Mouse (Mus musculus) hematopoietic stem cell, adult 5-6 weeks (primary cell): ENCODE measurements around the gene Cacna1c. TPM values are rescaled to one million over a fixed set of nuclear protein-coding genes. Genes with fewer than 3 reads are reported as not detected.
A peak's percentile ranks its signal among the peaks of the same experiment; 100 is the strongest.
"Not testable (repeated sequence)": the region's sequence is repeated elsewhere in the genome, so short reads cannot be mapped to it uniquely, and the experiment has no call there.

ENCODE experiments used
- ATAC-seq, 2 experiments: fragments of 125-278 bp in 1 of 2; replicated peaks in 1 of 2; 2 replicates each; pipeline ENCODE4 v1.8.0; 2016 to 2017; ENCODE audit warnings: inconsistent platforms in 2 of 2, mild to moderate bottlenecking in 2 of 2, moderate number of reproducible peaks in 2 of 2, low read depth in 1 of 2, moderate TSS enrichment in 1 of 2; ENCODE audit not compliant: low FRiP score in 2 of 2, poor library complexity in 2 of 2, severe bottlenecking in 2 of 2, insufficient read depth in 1 of 2, low TSS enrichment in 1 of 2
- total RNA-seq: library from RNA; stranded (forward); fragments of 172-1452, 232-1000 nt; gene quantifications from 2 replicates; pipeline ENCODE4 v1.2.3, GENCODE M21; 2017

Cacna1c gene
- total RNA-seq, 1 experiment from 2014 or later, result not detected

- ATAC-seq, result no peak
These were observed 554.4 kb downstream of the Cacna1c start for GRCm38 (mm10) chr6:118641671-118642325.

DNA sequence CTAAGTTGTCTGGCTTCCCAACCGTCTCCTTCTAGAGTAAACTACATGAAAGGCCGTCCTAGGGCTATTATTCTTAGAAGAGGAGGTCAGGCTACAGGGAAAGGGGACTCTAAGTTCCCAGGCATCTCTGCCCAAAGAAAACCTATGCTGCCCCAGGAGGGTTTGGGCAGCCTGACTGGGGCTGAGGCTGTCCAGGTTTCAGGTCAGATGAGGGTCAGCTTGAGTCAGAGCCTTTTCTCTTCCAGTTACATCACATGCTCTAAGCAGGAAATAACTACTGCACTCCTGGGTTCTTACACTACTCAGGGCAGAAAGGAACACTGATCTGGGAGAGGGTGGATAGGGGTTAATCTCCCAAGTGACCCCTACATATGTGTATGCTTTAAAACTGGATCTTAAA is 556.4 kb downstream of the Cacna1c start:
- ATAC-seq, result no peak

DNA sequence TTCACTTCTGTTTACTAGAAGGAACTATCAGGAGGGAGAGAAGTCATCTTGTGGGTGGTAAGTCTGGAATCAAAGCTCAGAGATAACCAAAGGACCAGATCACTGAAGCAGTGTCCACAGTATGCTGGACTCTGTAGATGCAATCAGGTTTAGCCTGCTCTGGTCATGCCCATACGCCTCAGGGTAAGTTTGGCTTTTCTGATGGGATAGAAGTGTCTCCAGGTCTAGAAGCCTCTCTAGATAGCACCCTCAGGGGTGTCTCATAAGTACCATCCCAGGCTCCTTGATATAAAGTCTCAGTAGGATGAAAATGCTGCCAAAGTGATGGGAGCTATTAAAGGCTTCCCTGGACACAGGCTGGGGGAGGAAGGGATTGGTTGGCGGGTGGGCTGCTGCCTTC is 557.3 kb downstream of the Cacna1c start:
- ATAC-seq, result no peak

DNA sequence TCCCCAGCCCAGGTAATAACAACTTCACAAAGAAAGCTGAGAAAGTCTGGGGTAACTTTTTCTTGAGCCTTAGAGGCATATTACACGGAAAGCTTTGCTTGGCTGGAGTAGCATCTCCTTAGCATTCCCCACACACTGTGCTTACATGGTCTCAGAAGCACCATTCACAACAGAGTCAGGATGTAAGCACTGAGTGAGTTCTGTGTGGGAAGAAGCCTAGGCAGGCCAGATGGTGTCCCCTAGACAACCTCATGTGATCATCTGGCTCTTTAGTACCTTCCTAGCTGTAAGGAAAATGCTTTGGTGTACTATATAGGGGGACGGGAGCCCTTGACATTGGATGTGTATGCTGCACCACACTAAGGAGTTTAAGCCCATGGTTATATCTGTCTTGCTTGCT is 563.7 kb downstream of the Cacna1c start:
- ATAC-seq, result no peak

GRCm38 (mm10) chr6:118630006-118630405 is 566.2 kb downstream of the Cacna1c start:
- ATAC-seq, result no peak

GRCm38 (mm10) chr6:118626246-118626645 is 570.0 kb downstream of the Cacna1c start:
- no peak for ATAC-seq

- ATAC-seq, result no peak
These were observed 572.6 kb downstream of the Cacna1c start for GRCm38 (mm10) chr6:118623609-118624008.

DNA sequence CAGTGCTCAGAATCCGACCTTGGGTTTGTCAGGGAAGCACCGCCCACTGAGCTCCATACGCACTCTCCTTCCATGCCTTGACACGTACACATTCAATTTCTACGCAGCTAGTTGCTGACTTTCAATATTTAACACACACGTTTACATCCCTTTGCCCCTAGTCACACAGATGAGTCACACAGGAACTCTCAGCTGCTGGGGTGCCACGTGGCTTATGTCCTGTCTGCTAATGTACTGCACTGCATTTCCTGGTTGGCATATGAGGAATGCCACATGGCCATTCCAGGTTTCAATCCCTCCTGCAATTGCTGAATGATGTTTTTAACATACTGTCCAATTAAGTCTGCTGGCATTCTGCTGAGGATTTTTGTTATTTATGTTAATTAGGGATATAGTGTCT is 574.4 kb downstream of the Cacna1c start:
- no peak for ATAC-seq

GRCm38 (mm10) chr6:118621406-118621805 is 574.8 kb downstream of the Cacna1c start:
- ATAC-seq, result no peak

- no peak for ATAC-seq
These were observed 587.3 kb downstream of the Cacna1c start for GRCm38 (mm10) chr6:118608906-118609305.

DNA sequence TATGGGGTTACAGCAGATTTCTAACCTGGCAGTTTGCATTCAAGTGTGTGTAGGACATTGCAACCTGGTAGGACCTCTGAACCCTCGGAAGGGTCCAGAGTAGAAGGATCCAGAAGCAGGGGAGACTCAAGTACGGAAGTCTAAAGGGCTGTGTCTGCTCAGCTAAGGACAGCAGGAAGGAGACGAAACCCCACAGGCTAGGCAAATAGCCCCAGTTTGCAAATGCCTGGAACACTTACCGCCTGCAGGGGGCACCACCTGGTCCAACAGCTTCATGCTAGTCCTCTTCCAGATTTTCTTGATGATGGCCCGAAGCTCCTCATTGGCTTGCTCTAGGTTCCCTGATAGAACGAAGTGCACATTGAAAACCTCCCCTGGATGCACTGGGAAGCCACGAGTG is 590.2 kb downstream of the Cacna1c start:
- no peak for ATAC-seq

- ATAC-seq, result no peak
These were observed 592.4 kb downstream of the Cacna1c start for GRCm38 (mm10) chr6:118603825-118604224.

GRCm38 (mm10) chr6:118595681-118596055 is 600.5 kb downstream of the Cacna1c start:
- ATAC-seq, result no peak

GRCm38 (mm10) chr6:118594833-118595680 is 601.2 kb downstream of the Cacna1c start:
- ATAC-seq, result no peak

DNA sequence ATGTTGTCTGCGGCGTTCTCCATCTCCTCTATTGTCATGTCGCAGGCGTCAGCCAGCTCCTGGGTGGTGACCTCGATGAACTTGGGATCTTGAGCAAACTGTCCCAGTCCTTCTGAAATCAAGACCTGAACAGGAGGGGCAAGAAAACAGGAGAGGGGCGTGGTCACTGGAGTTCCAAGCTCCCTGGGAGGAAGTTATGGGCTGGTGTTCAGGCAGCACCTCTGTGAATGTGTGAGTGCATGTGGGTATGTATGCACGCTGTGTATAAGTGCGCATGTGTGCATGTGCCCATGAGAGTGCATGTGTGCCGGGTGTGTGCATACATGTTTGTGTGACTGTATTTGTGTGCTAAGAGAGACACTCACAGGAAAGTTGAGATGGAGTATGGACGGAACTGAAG is 602.1 kb downstream of the Cacna1c start:
- ATAC-seq, result peak; percentile 25 to 27; a peak in 1 of 4 replicates

- peak; percentile 60 to 83 for ATAC-seq
These were observed 602.7 kb downstream of the Cacna1c start for GRCm38 (mm10) chr6:118593377-118594061.

- ATAC-seq, result no peak; a peak in 2 of 4 replicates
These were observed 603.4 kb downstream of the Cacna1c start for GRCm38 (mm10) chr6:118592662-118593376.

DNA sequence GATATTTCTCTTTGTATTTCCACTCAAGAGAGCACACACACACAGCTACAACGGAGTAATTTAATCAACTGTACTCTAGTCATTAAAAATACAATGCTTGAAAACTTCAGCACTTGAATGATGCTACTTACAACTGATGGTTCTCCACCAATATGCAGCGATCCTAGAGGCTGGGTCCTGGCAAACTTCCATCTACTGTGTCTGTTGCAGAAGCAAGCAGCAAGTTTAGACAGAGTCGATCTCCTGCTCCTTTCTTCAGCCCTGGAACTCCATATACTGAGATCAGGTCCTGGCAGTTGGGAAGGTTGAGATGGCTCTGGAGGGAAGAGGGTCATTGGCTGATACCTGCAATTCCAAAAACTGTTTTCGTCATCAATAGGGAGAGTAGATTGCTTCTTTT is 617.5 kb downstream of the Cacna1c start:
- not testable (repeated sequence) for ATAC-seq
